Mouse (Mus musculus) neural tube, embryonic 15.5 days (tissue): ENCODE results near the gene Phospho2. TPM values are rescaled to one million over a fixed set of nuclear protein-coding genes. Genes with fewer than 3 reads are reported as not detected.
"Not testable (repeated sequence)": the region's sequence is repeated elsewhere in the genome, so short reads cannot be mapped to it uniquely, and the experiment has no call there.

ENCODE experiments used
- ATAC-seq: fragments of 200-750 bp; cut with Nextera tagmentation; 2 replicates; pipeline ENCODE4 v1.8.0; 2017; ENCODE audit warnings: mild to moderate bottlenecking, moderate TSS enrichment, moderate library complexity; ENCODE audit not compliant: low FRiP score
- H3K27ac ChIP-seq: fragments of 300-500 bp; sonication (generic); replicated peaks from 2 replicates; pipeline ENCODE4 v1.5.1; 2015; ENCODE audit warnings: mild to moderate bottlenecking, inconsistent platforms
- H3K27me3 ChIP-seq: fragments of 300-500 bp; sonication (generic); replicated peaks from 2 replicates; pipeline ENCODE4 v1.6.1; 2015; ENCODE audit warnings: inconsistent platforms
- H3K36me3 ChIP-seq: fragments of 300-500 bp; sonication (generic); 2 replicates; pipeline ENCODE4 v1.6.1; 2015; ENCODE audit warnings: inconsistent platforms
- H3K4me1 ChIP-seq: fragments of 300-500 bp; sonication (generic); 2 replicates; pipeline ENCODE4 v1.6.1; 2015; ENCODE audit warnings: inconsistent platforms
- H3K4me2 ChIP-seq: fragments of 300-500 bp; sonication (generic); 2 replicates; pipeline ENCODE4 v1.6.1; 2015; ENCODE audit warnings: inconsistent platforms, mild to moderate bottlenecking, moderate library complexity
- H3K4me3 ChIP-seq: fragments of 300-500 bp; sonication (generic); replicated peaks from 2 replicates; pipeline ENCODE4 v1.5.1; 2015; ENCODE audit warnings: mild to moderate bottlenecking, inconsistent platforms
- H3K9ac ChIP-seq: fragments of 300-500 bp; sonication (generic); replicated peaks from 2 replicates; pipeline ENCODE4 v1.6.1; 2015; ENCODE audit warnings: mild to moderate bottlenecking, inconsistent platforms
- H3K9me3 ChIP-seq: fragments of 300-500 bp; sonication (generic); replicated peaks from 2 replicates; pipeline ENCODE4 v1.6.1; 2016; ENCODE audit warnings: inconsistent platforms
- WGBS: fragments of 180-500 bp; shearing (Covaris S2); methylation state at CpG from one replicate; pipeline ENCODE4 v1.1.7; 2015; ENCODE audit warnings: mixed read lengths; 5-methylcytosine and 5-hydroxymethylcytosine counted together
- polyA plus RNA-seq: library from polyadenylated mRNA; unstranded; fragments of >200 nt; fragmentation: Nextera tagmentation; extraction: Ambion mirVana; gene quantifications from 2 replicates; pipeline ENCODE4 v1.2.1, GENCODE M21; 2015

Phospho2 gene
- polyA plus RNA-seq, 1 experiment from 2014 or later, result 35.0 TPM

- H3K4me2 ChIP-seq, result no peak overlapping the region
- no peak overlapping the region for H3K27ac ChIP-seq
- no peaks in the 10 kb centered on the region for H3K9me3 ChIP-seq
- no peak for ATAC-seq
- no peaks in the 10 kb centered on the region for H3K27me3 ChIP-seq
- H3K4me1 ChIP-seq, result no peaks in the 10 kb centered on the region
- H3K36me3 ChIP-seq, result no peaks in the 10 kb centered on the region
- H3K4me3 ChIP-seq, result no peak overlapping the region
- H3K9ac ChIP-seq, result no peak overlapping the region
- 77% methylated on average over 8 of the region's 8 CpGs for WGBS
Measured at GRCm38 (mm10) chr2:69803756-69804155, 14.3 kb downstream of the Phospho2 start.

GRCm38 (mm10) chr2:69804663-69805062, 15.2 kb downstream of the Phospho2 start:
- WGBS, result 90% methylated on average over 9 of the region's 9 CpGs
- not testable (repeated sequence) for H3K4me2 ChIP-seq, H3K27ac ChIP-seq, H3K27me3 ChIP-seq, H3K4me3 ChIP-seq, H3K9ac ChIP-seq, H3K9me3 ChIP-seq, H3K36me3 ChIP-seq, H3K4me1 ChIP-seq, ATAC-seq

- Histone ChIP-seq H3K4me2 (no peak overlapping the region), H3K36me3 (no peaks in the 10 kb centered on the region), H3K9ac (no peak overlapping the region), H3K4me3 (no peak overlapping the region), H3K4me1 (no peaks in the 10 kb centered on the region), H3K9me3 (no peaks in the 10 kb centered on the region), H3K27me3 (no peaks in the 10 kb centered on the region), H3K27ac (no peak overlapping the region)
- no peak for ATAC-seq
- WGBS, result 74% methylated on average over 15 of the region's 15 CpGs
Measured at GRCm38 (mm10) chr2:69810169-69810568, 20.7 kb downstream of the Phospho2 start.

- not testable (repeated sequence) for H3K9ac ChIP-seq, H3K27me3 ChIP-seq, H3K36me3 ChIP-seq, H3K27ac ChIP-seq, H3K4me3 ChIP-seq, H3K9me3 ChIP-seq, H3K4me2 ChIP-seq, ATAC-seq, H3K4me1 ChIP-seq
- 77% methylated on average over 7 of the region's 7 CpGs for WGBS
Measured at GRCm38 (mm10) chr2:69811349-69811748, 21.9 kb downstream of the Phospho2 start.

DNA sequence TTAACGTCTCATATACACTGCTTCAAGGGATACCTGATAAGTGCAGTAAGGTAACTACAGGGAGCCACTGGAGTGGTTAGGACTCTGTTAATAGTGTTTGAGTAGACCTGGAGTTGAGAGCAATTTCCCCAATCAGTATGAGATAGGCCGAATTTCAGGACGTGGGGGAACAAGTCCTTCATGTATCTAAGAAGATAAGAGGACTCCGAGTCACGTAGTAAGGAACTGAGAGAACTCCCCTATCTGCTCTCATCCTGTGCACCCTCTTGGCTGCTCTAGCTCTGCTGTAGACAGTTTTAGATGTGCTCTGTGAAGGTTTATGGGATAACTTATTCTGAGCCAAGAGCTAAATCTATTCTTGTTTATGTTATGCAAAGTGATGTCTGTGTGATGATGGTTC, 27.2 kb downstream of the Phospho2 start:
- no peaks in the 10 kb centered on the region for H3K9me3 ChIP-seq
- WGBS, result 77% methylated on average over 5 of the region's 5 CpGs
- H3K4me3 ChIP-seq, result no peak overlapping the region
- H3K27ac ChIP-seq, result no peak overlapping the region
- no peak overlapping the region for H3K4me2 ChIP-seq
- no peak for ATAC-seq
- no peaks in the 10 kb centered on the region for H3K27me3 ChIP-seq
- no peak overlapping the region for H3K9ac ChIP-seq
- H3K36me3 ChIP-seq, result no peaks in the 10 kb centered on the region
- H3K4me1 ChIP-seq, result peaks cover 2% of the 10 kb centered on the region

GRCm38 (mm10) chr2:69818350-69819085, 29.1 kb downstream of the Phospho2 start:
- Histone ChIP-seq H3K36me3 (no peaks in the 10 kb centered on the region), H3K27me3 (no peaks in the 10 kb centered on the region), H3K4me2 (no peak overlapping the region), H3K9ac (no peak overlapping the region), H3K27ac (no peak overlapping the region), H3K4me1 (peaks cover 10% of the 10 kb centered on the region), H3K4me3 (no peak overlapping the region), H3K9me3 (no peaks in the 10 kb centered on the region)
- ATAC-seq, result no peak
- 86% methylated on average over 9 of the region's 9 CpGs for WGBS

GRCm38 (mm10) chr2:69820201-69820600, 30.8 kb downstream of the Phospho2 start:
- Histone ChIP-seq H3K36me3 (peaks cover 3% of the 10 kb centered on the region; the same call in 1 of the 2 replicates), H3K27me3 (no peaks in the 10 kb centered on the region), H3K27ac (no peak overlapping the region), H3K4me1 (peaks cover 26% of the 10 kb centered on the region), H3K9me3 (no peaks in the 10 kb centered on the region), H3K4me2 (no peak overlapping the region), H3K4me3 (no peak overlapping the region), H3K9ac (no peak overlapping the region)
- ATAC-seq, result no peak
- WGBS, result 68% methylated on average over 1 of the region's 1 CpGs

GRCm38 (mm10) chr2:69821711-69822110, 32.3 kb downstream of the Phospho2 start, which contains the start of gene Klhl23:
Gene Klhl23 (plus strand): TSS chr2:69821944.
- WGBS, result 22% methylated on average over 8 of the region's 8 CpGs
- Histone ChIP-seq H3K4me3 (peak within 1 kb of the TSS; percentile 82), H3K4me2 (peak within 1 kb of the TSS; percentile 78), H3K27ac (peak within 1 kb of the TSS; percentile 96), H3K27me3 (no peaks in the 10 kb centered on the region), H3K36me3 (peaks cover 9% of the 10 kb centered on the region; the same call in 1 of the 2 replicates), H3K9me3 (no peaks in the 10 kb centered on the region), H3K4me1 (peaks cover 38% of the 10 kb centered on the region), H3K9ac (peak within 1 kb of the TSS; percentile 88)
- no peak for ATAC-seq

GRCm38 (mm10) chr2:69822361-69823128, 33.1 kb downstream of the Phospho2 start:
- peak overlapping the region; percentile 96 for H3K27ac ChIP-seq
- H3K4me3 ChIP-seq, result peak overlapping the region; percentile 82
- no peaks in the 10 kb centered on the region for H3K27me3 ChIP-seq
- WGBS, result under 1% methylated on average over 75 of the region's 80 CpGs
- H3K36me3 ChIP-seq, result peaks cover 9% of the 10 kb centered on the region; the same call in 1 of the 2 replicates
- H3K9ac ChIP-seq, result peak overlapping the region; percentile 88
- peaks cover 41% of the 10 kb centered on the region for H3K4me1 ChIP-seq
- peak; percentile 73 for ATAC-seq
- H3K9me3 ChIP-seq, result no peaks in the 10 kb centered on the region
- peak overlapping the region; percentile 78 for H3K4me2 ChIP-seq

- WGBS, result 2% methylated on average over 44 of the region's 45 CpGs
- Histone ChIP-seq H3K9ac (peak overlapping the region; percentile 88), H3K27me3 (no peaks in the 10 kb centered on the region), H3K4me1 (peaks cover 43% of the 10 kb centered on the region), H3K27ac (peak overlapping the region; percentile 96), H3K9me3 (no peaks in the 10 kb centered on the region), H3K4me2 (peak overlapping the region; percentile 78), H3K36me3 (peaks cover 9% of the 10 kb centered on the region; the same call in 1 of the 2 replicates), H3K4me3 (peak overlapping the region; percentile 82)
- peak; percentile 86 for ATAC-seq
Measured at GRCm38 (mm10) chr2:69823129-69823677, 33.8 kb downstream of the Phospho2 start.

DNA sequence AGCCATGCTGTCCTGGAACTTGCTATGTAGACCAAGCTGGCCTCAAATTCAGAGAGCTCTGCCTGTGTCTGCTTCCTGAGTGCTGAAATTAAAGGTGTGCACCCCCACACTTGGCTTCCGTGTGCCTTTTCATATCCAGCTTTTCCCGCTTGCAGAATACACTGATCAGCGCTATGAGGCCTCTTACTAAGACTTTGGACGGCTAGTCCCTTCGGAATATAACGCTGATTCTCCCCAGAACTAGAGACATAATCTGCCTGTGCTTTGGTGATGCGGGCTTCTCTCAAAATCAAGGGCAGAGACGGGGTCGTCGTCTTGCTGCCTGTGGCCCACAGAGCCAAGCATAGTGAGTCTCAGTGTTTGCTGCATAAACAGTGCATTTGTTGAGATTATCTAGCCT, 36.5 kb downstream of the Phospho2 start:
- H3K27me3 ChIP-seq, result no peaks in the 10 kb centered on the region
- peaks cover 23% of the 10 kb centered on the region for H3K36me3 ChIP-seq
- peak overlapping the region; percentile 49 for H3K27ac ChIP-seq
- no peak overlapping the region for H3K4me2 ChIP-seq
- WGBS, result 79% methylated on average over 10 of the region's 10 CpGs
- no peak overlapping the region for H3K4me3 ChIP-seq
- no peak for ATAC-seq
- no peak overlapping the region for H3K9ac ChIP-seq
- peaks cover 45% of the 10 kb centered on the region for H3K4me1 ChIP-seq
- H3K9me3 ChIP-seq, result no peaks in the 10 kb centered on the region
